Mouse (Mus musculus) mouse embryonic stem cell (cell line): ENCODE data around the gene C1ql3.

Experiments
- in situ Hi-C, 2 experiments: fragments of 300-500 bp; cut with MboI; formaldehyde crosslinking; loops; 1 replicate in 1 of 2; 3 replicates in 1 of 2; pipeline ENCODE4 v1.14.3; 2019 to 2020; ENCODE audit warnings: low sequenced_read_pairs in 2 of 2, low pct_unique_long_range_greater_than_20kb in 1 of 2, mixed read lengths in 1 of 2; ENCODE audit not compliant: unreplicated experiment in 1 of 2

C1ql3 gene

GRCm38 (mm10) chr2:12970049-12970724 is 41.4 kb downstream of the C1ql3 start:
- in situ Hi-C loops = no loop called here

- in situ Hi-C loops = no loop called here
These were observed 54.7 kb downstream of the C1ql3 start for GRCm38 (mm10) chr2:12956703-12957424.
